Mouse (Mus musculus): Measurements from ENCODE around the gene Gamt.

GRCm38 (mm10) chr10:80281304-80281703 is 20.5 kb upstream of the Gamt start:
- TF ChIP-seq CTCF (IDR thresholded peaks at IDR 0.05; ENCODE audit: low read depth, low read length) (no peak), POLR2A (IDR thresholded peaks at IDR 0.05; ENCODE audit: extremely low read depth, insufficient read depth, low read length) (no peak)

Measured in liver, adult 2 months (tissue).